ENCODE assay signal across 22 mouse cellular contexts in the genomic region with DNA sequence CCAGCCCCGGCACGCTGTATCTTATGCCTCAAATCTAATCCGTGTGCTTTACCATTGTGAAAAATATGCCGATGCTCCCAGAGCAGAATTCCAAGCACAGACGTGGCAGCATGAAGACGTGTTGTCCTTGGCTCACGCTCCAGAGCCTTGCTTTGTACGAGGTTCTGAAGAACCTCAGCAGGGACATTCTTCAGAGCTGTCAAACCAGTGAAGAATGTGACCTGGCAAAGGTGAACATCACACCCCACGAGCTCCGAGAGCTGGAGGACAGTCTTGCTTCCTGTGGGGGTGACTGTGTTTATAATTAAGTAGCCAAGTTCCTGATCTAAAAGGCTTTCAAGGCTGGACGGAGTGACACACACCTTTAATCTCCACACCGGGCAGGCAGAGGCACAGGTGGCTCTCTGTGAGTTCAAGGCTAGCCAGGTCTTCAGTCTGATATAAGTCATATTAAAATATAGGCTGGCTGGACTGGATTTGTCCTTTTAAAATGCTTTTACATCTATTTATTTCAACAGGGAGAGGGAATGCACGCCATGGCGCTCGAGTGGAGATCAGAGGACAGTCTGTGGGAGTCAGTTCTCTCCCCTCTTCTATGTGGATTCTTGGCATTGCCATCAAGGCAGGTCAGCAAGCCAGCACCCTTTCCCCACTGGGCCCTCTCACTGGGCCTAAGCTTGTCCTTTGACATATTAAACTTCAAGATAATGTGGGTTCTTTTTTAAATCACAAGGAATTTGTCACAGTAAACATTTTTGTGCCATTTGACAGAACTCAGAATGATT. TPM values are rescaled to one million over a fixed set of nuclear protein-coding genes. Genes with fewer than 3 reads are reported as not detected.
A peak's percentile ranks its signal among the peaks of the same experiment; 100 is the strongest.
DNase-seq lines count a peak whose midpoint lies in the region; ATAC-seq and TF ChIP-seq lines count a peak whose summit lies in the region.
"Had no signal": no experiment of that assay in that cellular context is flagged by ENCODE, and none has a peak within 500 bp of the region (broad histone marks: within the 10 kb centered on the region; RNA-seq: fewer than 3 reads in every experiment).

No protein-coding gene starts in this region.

- TF ChIP-seq POLR2A in kidney, adult 2 months (IDR thresholded peaks at IDR 0.05; ENCODE audit: low read depth, low read length): no peak

- peaks cover 4% of the 10 kb centered on the region; the same call in 1 of the 2 replicates for H3K4me1 ChIP-seq in kidney, adult 2 months (ENCODE audit: control insufficient read depth, insufficient read depth, low read length)
- H3K4me1 ChIP-seq in kidney, embryonic 15.5 days: peaks cover 16% of the 10 kb centered on the region
- H3K4me1 ChIP-seq: embryonic facial prominence, embryonic 12.5 days; forebrain, embryonic 12.5 days had no signal

- no peaks in the 10 kb centered on the region for H3K9me3 ChIP-seq in kidney, embryonic 15.5 days (replicated peaks)
- H3K9me3 ChIP-seq: embryonic facial prominence, embryonic 12.5 days; forebrain, embryonic 12.5 days; hindbrain, embryonic 12.5 days had no signal

- H3K27ac ChIP-seq in kidney, adult 2 months (ENCODE audit: insufficient read depth, low read depth, low read length): no peak overlapping the region
- no peak overlapping the region for H3K27ac ChIP-seq in kidney, embryonic 15.5 days
- H3K27ac ChIP-seq: embryonic facial prominence, embryonic 12.5 days; forebrain, embryonic 12.5 days; hindbrain, embryonic 12.5 days had no signal

- H3K4me2 ChIP-seq in kidney, embryonic 15.5 days: no peak overlapping the region
- H3K4me2 ChIP-seq: embryonic facial prominence, embryonic 12.5 days; forebrain, embryonic 12.5 days; hindbrain, embryonic 12.5 days had no signal

- no peak for ATAC-seq in kidney, embryonic 15.5 days (replicated peaks; ENCODE audit: low FRiP score)
- ATAC-seq: activated CD4-positive, CD25-positive, alpha-beta regulatory T cell, adult 4 months; forebrain, embryonic 16.5 days; hindbrain, embryonic 16.5 days; inflammation-experienced regulatory T-cells, adult 6 months; intestine, postnatal 0 days; Patski had no signal

- WGBS in kidney, adult 2 months: 42% methylated on average over 15 of the region's 15 CpGs
- 54% methylated on average over 15 of the region's 15 CpGs for WGBS in kidney, embryonic 15.5 days

- no peak overlapping the region for H3K4me3 ChIP-seq in kidney, adult 2 months (ENCODE audit: insufficient read depth, low read depth, low read length)
- H3K4me3 ChIP-seq in kidney, embryonic 15.5 days (replicated peaks): no peak overlapping the region
- H3K4me3 ChIP-seq: embryonic facial prominence, embryonic 12.5 days; forebrain, embryonic 12.5 days; hindbrain, embryonic 12.5 days had no signal

- no peaks in the 10 kb centered on the region for H3K27me3 ChIP-seq in kidney, adult 2 months (replicated peaks; ENCODE audit: control insufficient read depth, insufficient read depth, low read length)
- H3K27me3 ChIP-seq in kidney, embryonic 15.5 days: no peaks in the 10 kb centered on the region
- H3K27me3 ChIP-seq: CH12.LX; embryonic facial prominence, embryonic 12.5 days; forebrain, embryonic 12.5 days; hindbrain, embryonic 12.5 days; Patski had no signal

- no peak overlapping the region for H3K9ac ChIP-seq in kidney, embryonic 15.5 days
- H3K9ac ChIP-seq: embryonic facial prominence, embryonic 12.5 days; forebrain, embryonic 12.5 days; hindbrain, embryonic 12.5 days had no signal

- DNase-seq in adrenal gland, postnatal 25 days: peak; percentile 27
- no peak for DNase-seq in adrenal gland, adult 8-10 months
- DNase-seq in kidney, adult 2 months: peak; percentile 51
- DNase-seq in adipocyte (ENCODE audit: low spot score): peak; percentile 78
- peak; percentile 96 for DNase-seq in fat pad, adult 2 months (ENCODE audit: extremely low read depth, low read depth, low spot score)
- no peak for DNase-seq in heart, postnatal 10 days
- DNase-seq: cerebellum, adult 11-12 months; cerebellum, adult 9-10 months; cerebellum, postnatal 25 days; gastrocnemius, postnatal 14 days; heart, postnatal 4 days had no signal

- intact Hi-C loops in heart, postnatal 10 days (cut with DNase I): no loop called here

- no peaks in the 10 kb centered on the region for H3K36me3 ChIP-seq in kidney, adult 2 months (ENCODE audit: control insufficient read depth, insufficient read depth, low read length)
- no peaks in the 10 kb centered on the region for H3K36me3 ChIP-seq in kidney, embryonic 15.5 days
- H3K36me3 ChIP-seq: embryonic facial prominence, embryonic 12.5 days; forebrain, embryonic 12.5 days; hindbrain, embryonic 12.5 days had no signal

- TF ChIP-seq CTCF in kidney, adult 2 months (conservative IDR thresholded peaks at IDR 0.05; ENCODE audit: insufficient read depth, insufficient read length, low read depth, low read length): no peak

RNA-seq across cellular contexts. Expression of a gene that starts 12.6 kb away (rescaled TPM):
- 65.9 and 72.6 TPM in 2 replicates for total RNA-seq in adrenal gland, postnatal 25 days (2021)
- total RNA-seq in adrenal gland, adult 8-10 months (2022): 10 to 100 TPM; 41.6 to 78.2 (median 55.4) TPM
- polyA plus RNA-seq in kidney, adult 2 months (2012; rRNA removed): 16.1 and 17.5 TPM in 2 replicates
- polyA plus RNA-seq in kidney, embryonic 15.5 days (2015; fragmentation: Nextera tagmentation; extraction: Ambion mirVana): 12.0 and 13.1 TPM in 2 replicates
- 100 to 1,000 TPM; 137 to 148 TPM for total RNA-seq in heart, postnatal 10 days (2021)

Comparison
In these comparisons a context has a peak if more than half of its experiments do, and no peak if none do; other contexts are left out.
1. DNase-seq: peak in adrenal gland, postnatal 25 days (single experiment), kidney, adult 2 months (single experiment), adipocyte (single experiment) and fat pad, adult 2 months (single experiment); none in adrenal gland, adult 8-10 months (single experiment) and heart, postnatal 10 days (0 of 2).